Mouse (Mus musculus): Measurements from ENCODE around the gene Mettl1. TPM values are rescaled to one million over a fixed set of nuclear protein-coding genes. Genes with fewer than 3 reads are reported as not detected.

Mettl1 gene
- 12.8 TPM for polyA plus RNA-seq (2017; shearing (Covaris generic))

GRCm38 (mm10) chr10:127041274-127041766, at the start of gene Mettl1, which contains the start of gene Eef1akmt3:
TSS of gene Mettl1 (plus strand) at chr10:127041414.
TSS of gene Eef1akmt3 (minus strand) at chr10:127041513.

GRCm38 (mm10) chr10:127000529-127000928, 40.7 kb upstream of the Mettl1 start, which contains the start of gene Avil:
TSS of gene Avil (plus strand) at chr10:127000709.

GRCm38 (mm10) chr10:127030336-127031296, 10.6 kb upstream of the Mettl1 start, which contains the start of gene Tsfm:
TSS of gene Tsfm (minus strand) at chr10:127030840.

GRCm38 (mm10) chr10:127047954-127048353, 6.7 kb downstream of the Mettl1 start, which contains the start of gene Cyp27b1:
TSS of gene Cyp27b1 (plus strand) at chr10:127048250.

GRCm38 (mm10) chr10:127059968-127060916, 19.0 kb downstream of the Mettl1 start, which contains the start of gene March9:
TSS of gene March9 (minus strand) at chr10:127060184.

GRCm38 (mm10) chr10:127063239-127063872, 22.1 kb downstream of the Mettl1 start, which contains the start of gene Cdk4:
TSS of gene Cdk4 (plus strand) at chr10:127063534.

GRCm38 (mm10) chr10:127070190-127071121, 29.2 kb downstream of the Mettl1 start, which contains the start of gene Tspan31:
TSS of gene Tspan31 (minus strand) at chr10:127070264.

GRCm38 (mm10) chr10:127075080-127075479, 33.9 kb downstream of the Mettl1 start, which contains the start of gene Agap2:
TSS of gene Agap2 (plus strand) at chr10:127075284.

Other genes with a start within 250 kb of the Mettl1 start
- 7.3 TPM for gene Atp23, start 140.1 kb upstream of the Mettl1 start, polyA plus RNA-seq (2017; shearing (Covaris generic))
- 39.4 TPM for gene Ctdsp2, start 62.7 kb upstream of the Mettl1 start, polyA plus RNA-seq (2017; shearing (Covaris generic))
- 0.37 TPM for gene Avil, start 40.7 kb upstream of the Mettl1 start, polyA plus RNA-seq (2017; shearing (Covaris generic))
- 21.6 TPM for gene Tsfm, start 10.6 kb upstream of the Mettl1 start, polyA plus RNA-seq (2017; shearing (Covaris generic))
- gene Eef1akmt3, start 99 bp downstream of the Mettl1 start, polyA plus RNA-seq (2017; shearing (Covaris generic)), result 0.41 TPM
- not detected for gene Cyp27b1, start 6.8 kb downstream of the Mettl1 start, polyA plus RNA-seq (2017; shearing (Covaris generic))
- 1.2 TPM for gene March9, start 18.8 kb downstream of the Mettl1 start, polyA plus RNA-seq (2017; shearing (Covaris generic))
- gene Cdk4, start 22.1 kb downstream of the Mettl1 start, polyA plus RNA-seq (2017; shearing (Covaris generic)), result 125 TPM
- gene Tspan31, start 28.9 kb downstream of the Mettl1 start, polyA plus RNA-seq (2017; shearing (Covaris generic)), result 110 TPM
- 19.0 TPM for gene Agap2, start 33.9 kb downstream of the Mettl1 start, polyA plus RNA-seq (2017; shearing (Covaris generic))
- gene Os9, start 79.7 kb downstream of the Mettl1 start, polyA plus RNA-seq (2017; shearing (Covaris generic)), result 154 TPM
- 677 TPM for gene B4galnt1, start 123.8 kb downstream of the Mettl1 start, polyA plus RNA-seq (2017; shearing (Covaris generic))
- gene Slc26a10, start 139.2 kb downstream of the Mettl1 start, polyA plus RNA-seq (2017; shearing (Covaris generic)), result 11.0 TPM
- gene Arhgef25, start 148.7 kb downstream of the Mettl1 start, polyA plus RNA-seq (2017; shearing (Covaris generic)), result not detected
- 109 TPM for gene Dtx3, start 154.3 kb downstream of the Mettl1 start, polyA plus RNA-seq (2017; shearing (Covaris generic))
- gene Pip4k2c, start 170.2 kb downstream of the Mettl1 start, polyA plus RNA-seq (2017; shearing (Covaris generic)), result 28.9 TPM
- not detected for gene Kif5a, start 221.9 kb downstream of the Mettl1 start, polyA plus RNA-seq (2017; shearing (Covaris generic))
- 74.6 TPM for gene Dctn2, start 225.0 kb downstream of the Mettl1 start, polyA plus RNA-seq (2017; shearing (Covaris generic))
- 8.4 TPM for gene Mbd6, start 247.6 kb downstream of the Mettl1 start, polyA plus RNA-seq (2017; shearing (Covaris generic))